Mouse (Mus musculus) intestine, embryonic 14.5 days (tissue): ENCODE data around the gene Daam1. TPM values are rescaled to one million over a fixed set of nuclear protein-coding genes. Genes with fewer than 3 reads are reported as not detected.

ENCODE experiments used
- ATAC-seq: fragments of 200-750 bp; cut with Nextera tagmentation; replicated peaks from 2 replicates; pipeline ENCODE4 v1.8.0; 2017; ENCODE audit warnings: low read depth, moderate number of reproducible peaks, moderate TSS enrichment, moderate library complexity; ENCODE audit not compliant: low FRiP score, low TSS enrichment
- DNase-seq: peaks from one replicate; pipeline ENCODE4 v3.0.0-alpha.2; 2018; ENCODE audit warnings: low spot score
- H3K27ac ChIP-seq: fragments of 300-500 bp; sonication (generic); 2 replicates; pipeline ENCODE4 v1.5.1; 2014; ENCODE audit warnings: low read depth, mild to moderate bottlenecking, control low read depth
- H3K27me3 ChIP-seq: fragments of 300-500 bp; sonication (generic); replicated peaks from 2 replicates; pipeline ENCODE4 v1.6.1; 2014; ENCODE audit warnings: low read length, control low read depth; ENCODE audit not compliant: control insufficient read depth, insufficient read depth
- H3K36me3 ChIP-seq: fragments of 300-500 bp; sonication (generic); 2 replicates; pipeline ENCODE4 v1.6.1; 2014; ENCODE audit warnings: low read length, control low read depth; ENCODE audit not compliant: control insufficient read depth, insufficient read depth
- H3K4me1 ChIP-seq: fragments of 300-500 bp; sonication (generic); replicated peaks from 2 replicates; pipeline ENCODE4 v1.6.1; 2014; ENCODE audit warnings: low read length, control low read depth, mixed read lengths; ENCODE audit not compliant: control insufficient read depth, insufficient read depth
- H3K4me2 ChIP-seq: fragments of 300-500 bp; sonication (generic); 2 replicates; pipeline ENCODE4 v1.6.1; 2014; ENCODE audit warnings: low read length
- H3K4me3 ChIP-seq: fragments of 300-500 bp; sonication (generic); 2 replicates; pipeline ENCODE4 v1.5.1; 2014; ENCODE audit warnings: low read depth, low read length, control low read depth, mixed read lengths
- H3K9ac ChIP-seq: fragments of 300-500 bp; sonication (generic); 2 replicates; pipeline ENCODE4 v1.6.1; 2014; ENCODE audit warnings: mild to moderate bottlenecking, low read length
- H3K9me3 ChIP-seq: fragments of 300-500 bp; sonication (generic); 2 replicates; pipeline ENCODE4 v1.6.1; 2016; ENCODE audit warnings: low read length, control low read depth; ENCODE audit not compliant: control insufficient read depth
- WGBS: fragments of 180-500 bp; shearing (Covaris S2); extraction: QIAGEN DNeasy Blood & Tissue Kit; methylation state at CpG from one replicate; pipeline ENCODE4 v1.1.7; 2014; 5-methylcytosine and 5-hydroxymethylcytosine counted together
- polyA plus RNA-seq: library from polyadenylated mRNA; unstranded; fragments of >200 nt; fragmentation: Nextera tagmentation; extraction: Ambion mirVana; gene quantifications from 2 replicates; pipeline ENCODE4 v1.2.1, GENCODE M21; 2014

Daam1 gene
- polyA plus RNA-seq, 1 experiment from 2014 or later: 15.6 TPM

- peaks cover 3% of the 10 kb centered on the region; the same call in 1 of the 2 replicates for H3K4me1 ChIP-seq
- DNase-seq (no peak), ATAC-seq (no peak)
- H3K27ac ChIP-seq: no peak overlapping the region
- no peaks in the 10 kb centered on the region for H3K36me3 ChIP-seq
- no peaks in the 10 kb centered on the region for H3K9me3 ChIP-seq
- 94% methylated on average over 5 of the region's 5 CpGs for WGBS
- H3K4me3 ChIP-seq: no peak overlapping the region
- H3K27me3 ChIP-seq: no peaks in the 10 kb centered on the region
- H3K9ac ChIP-seq: no peak overlapping the region
- no peak overlapping the region for H3K4me2 ChIP-seq
Measured at GRCm38 (mm10) chr12:71908984-71909383, 78.1 kb downstream of the Daam1 start.

- DNase-seq: no peak
- ATAC-seq: no peak
- no peak overlapping the region for H3K27ac ChIP-seq
- no peak overlapping the region for H3K9ac ChIP-seq
- no peaks in the 10 kb centered on the region for H3K36me3 ChIP-seq
- H3K4me3 ChIP-seq: no peak overlapping the region
- no peak overlapping the region for H3K4me2 ChIP-seq
- 0 out of 2 replicates have a peak, but pooled peaks cover 3% of the 10 kb centered on the region for H3K4me1 ChIP-seq
- no peaks in the 10 kb centered on the region for H3K27me3 ChIP-seq
- WGBS: 56% methylated on average over 7 of the region's 7 CpGs
- H3K9me3 ChIP-seq: no peaks in the 10 kb centered on the region
Measured at GRCm38 (mm10) chr12:71910246-71910645, 79.4 kb downstream of the Daam1 start.

- WGBS: 90% methylated on average over 1 of the region's 1 CpGs
- Histone ChIP-seq H3K4me1 (no peaks in the 10 kb centered on the region), H3K9ac (no peak overlapping the region), H3K27me3 (no peaks in the 10 kb centered on the region), H3K4me3 (no peak overlapping the region), H3K4me2 (no peak overlapping the region), H3K27ac (no peak overlapping the region), H3K36me3 (peaks cover 13% of the 10 kb centered on the region; the same call in 1 of the 2 replicates), H3K9me3 (no peaks in the 10 kb centered on the region)
- ATAC-seq (no peak), DNase-seq (no peak)
Measured at GRCm38 (mm10) chr12:71912262-71912661, 81.4 kb downstream of the Daam1 start.

GRCm38 (mm10) chr12:71919156-71919555 lies 88.3 kb downstream of the Daam1 start:
- Histone ChIP-seq H3K4me3 (no peak overlapping the region), H3K9ac (no peak overlapping the region), H3K27ac (no peak overlapping the region), H3K9me3 (no peaks in the 10 kb centered on the region), H3K4me2 (no peak overlapping the region), H3K27me3 (no peaks in the 10 kb centered on the region), H3K36me3 (peaks cover 15% of the 10 kb centered on the region; the same call in 1 of the 2 replicates), H3K4me1 (0 out of 2 replicates have a peak, but pooled peaks cover 5% of the 10 kb centered on the region)
- no peak for ATAC-seq
- 47% methylated on average over 4 of the region's 4 CpGs for WGBS
- DNase-seq: no peak

GRCm38 (mm10) chr12:71919962-71920361 lies 89.1 kb downstream of the Daam1 start:
- H3K9ac ChIP-seq: no peak overlapping the region
- DNase-seq (no peak), ATAC-seq (no peak)
- no peak overlapping the region for H3K4me2 ChIP-seq
- no peak overlapping the region for H3K27ac ChIP-seq
- H3K4me1 ChIP-seq: 0 out of 2 replicates have a peak, but pooled peaks cover 5% of the 10 kb centered on the region
- peaks cover 15% of the 10 kb centered on the region; the same call in 1 of the 2 replicates for H3K36me3 ChIP-seq
- no peaks in the 10 kb centered on the region for H3K9me3 ChIP-seq
- no peaks in the 10 kb centered on the region for H3K27me3 ChIP-seq
- H3K4me3 ChIP-seq: no peak overlapping the region
- WGBS: 70% methylated on average over 3 of the region's 3 CpGs

GRCm38 (mm10) chr12:71922827-71923381 lies 92.0 kb downstream of the Daam1 start:
- Histone ChIP-seq H3K4me3 (no peak overlapping the region), H3K4me2 (no peak overlapping the region), H3K27me3 (no peaks in the 10 kb centered on the region), H3K9ac (no peak overlapping the region), H3K36me3 (no peaks in the 10 kb centered on the region), H3K4me1 (0 out of 2 replicates have a peak, but pooled peaks cover 7% of the 10 kb centered on the region), H3K9me3 (no peaks in the 10 kb centered on the region), H3K27ac (no peak overlapping the region)
- 88% methylated on average over 5 of the region's 5 CpGs for WGBS
- DNase-seq (no peak), ATAC-seq (no peak)

GRCm38 (mm10) chr12:71924978-71925529 lies 94.2 kb downstream of the Daam1 start:
- Histone ChIP-seq H3K4me1 (0 out of 2 replicates have a peak, but pooled peaks cover 2% of the 10 kb centered on the region), H3K36me3 (no peaks in the 10 kb centered on the region), H3K9me3 (no peaks in the 10 kb centered on the region), H3K9ac (no peak overlapping the region), H3K4me3 (no peak overlapping the region), H3K27ac (no peak overlapping the region), H3K4me2 (no peak overlapping the region), H3K27me3 (no peaks in the 10 kb centered on the region)
- DNase-seq: no peak
- ATAC-seq: no peak
- 89% methylated on average over 9 of the region's 9 CpGs for WGBS

GRCm38 (mm10) chr12:71925990-71926700 lies 95.3 kb downstream of the Daam1 start:
- H3K4me3 ChIP-seq: no peak overlapping the region
- H3K4me1 ChIP-seq: 0 out of 2 replicates have a peak, but pooled peaks cover 2% of the 10 kb centered on the region
- H3K27me3 ChIP-seq: no peaks in the 10 kb centered on the region
- no peaks in the 10 kb centered on the region for H3K9me3 ChIP-seq
- H3K36me3 ChIP-seq: no peaks in the 10 kb centered on the region
- no peak overlapping the region for H3K9ac ChIP-seq
- 79% methylated on average over 11 of the region's 11 CpGs for WGBS
- H3K27ac ChIP-seq: no peak overlapping the region
- DNase-seq (no peak), ATAC-seq (no peak)
- H3K4me2 ChIP-seq: no peak overlapping the region
